Mouse (Mus musculus) left cerebral cortex, adult 11 months (tissue): ENCODE data around the gene Cnnm2.

Experiments used
- DNase-seq: peaks from one replicate; pipeline ENCODE4 v3.0.0; 2022; ENCODE audit warnings: low spot score

The Cnnm2 gene

GRCm38 (mm10) chr19:46887811-46888527, 126.6 kb downstream of the Cnnm2 start:
- DNase-seq, result no peak

GRCm38 (mm10) chr19:46889666-46890065, 128.3 kb downstream of the Cnnm2 start:
- no peak for DNase-seq

GRCm38 (mm10) chr19:46890657-46891056, 129.3 kb downstream of the Cnnm2 start:
- no peak for DNase-seq

GRCm38 (mm10) chr19:46892856-46893255, 131.5 kb downstream of the Cnnm2 start:
- DNase-seq, result no peak

GRCm38 (mm10) chr19:46893484-46893883, 132.1 kb downstream of the Cnnm2 start:
- no peak for DNase-seq

DNA sequence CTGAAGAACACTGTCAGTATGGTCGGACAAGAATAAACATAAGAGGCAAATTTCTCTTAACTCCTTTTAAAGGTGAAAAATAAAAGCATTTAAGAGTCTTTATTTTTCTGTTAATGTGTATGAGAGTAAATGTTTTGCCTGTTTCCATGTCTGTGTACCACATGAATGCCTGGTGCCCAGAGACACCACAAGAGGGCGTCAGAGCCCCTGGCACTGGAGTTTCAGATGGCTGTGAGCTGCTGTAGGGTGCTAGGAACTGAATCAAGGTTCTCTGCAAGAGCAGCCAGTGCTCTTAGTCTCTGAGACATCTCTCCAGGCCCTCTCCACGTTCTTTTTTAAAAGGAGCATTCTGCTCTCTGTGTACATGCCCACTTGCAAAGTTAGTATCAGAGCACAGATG, 135.7 kb downstream of the Cnnm2 start:
- no peak for DNase-seq

DNA sequence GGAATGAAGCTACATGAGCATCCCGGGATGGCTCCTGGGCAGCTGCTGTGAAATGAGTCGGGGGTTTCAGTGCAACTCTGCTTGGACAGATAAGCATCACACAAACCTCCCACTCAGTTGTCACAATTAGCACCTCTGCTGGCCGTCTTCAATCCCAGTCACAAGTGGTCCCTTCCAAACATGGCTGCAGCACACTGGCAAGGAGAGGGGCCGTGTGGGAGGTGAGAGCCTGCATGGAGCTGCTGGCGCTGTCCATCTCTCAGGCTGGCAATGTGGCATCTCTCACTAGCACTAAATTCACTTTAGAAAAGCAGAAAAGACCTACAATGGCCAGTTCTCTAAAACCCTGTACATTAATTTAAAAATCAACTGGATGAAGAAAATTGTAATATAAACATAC, 136.8 kb downstream of the Cnnm2 start:
- DNase-seq, result no peak

- no peak for DNase-seq
Observed at GRCm38 (mm10) chr19:46899306-46899705, 137.9 kb downstream of the Cnnm2 start.

GRCm38 (mm10) chr19:46899871-46900270, 138.5 kb downstream of the Cnnm2 start:
- DNase-seq, result no peak

DNA sequence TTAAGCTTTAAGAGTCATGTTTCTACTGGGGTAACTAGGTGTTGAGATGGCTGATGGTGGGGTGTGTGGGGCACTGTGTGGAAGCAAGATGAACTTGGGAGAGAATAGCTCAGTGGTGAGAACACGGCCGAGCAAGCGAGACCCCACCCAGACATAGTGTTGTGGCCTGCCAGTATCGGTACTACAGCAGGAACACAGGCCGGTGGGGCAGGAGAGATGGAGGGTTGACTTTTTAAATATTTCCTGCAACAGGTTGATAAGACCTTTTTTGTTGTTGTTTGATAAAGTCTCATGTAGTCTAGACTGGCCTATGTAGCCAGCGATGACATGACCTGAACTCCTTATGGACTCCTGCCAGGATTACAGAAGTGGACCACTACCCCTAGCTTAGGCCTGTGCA, 139.4 kb downstream of the Cnnm2 start:
- DNase-seq, result no peak

GRCm38 (mm10) chr19:46901323-46901722, 139.9 kb downstream of the Cnnm2 start:
- no peak for DNase-seq

DNA sequence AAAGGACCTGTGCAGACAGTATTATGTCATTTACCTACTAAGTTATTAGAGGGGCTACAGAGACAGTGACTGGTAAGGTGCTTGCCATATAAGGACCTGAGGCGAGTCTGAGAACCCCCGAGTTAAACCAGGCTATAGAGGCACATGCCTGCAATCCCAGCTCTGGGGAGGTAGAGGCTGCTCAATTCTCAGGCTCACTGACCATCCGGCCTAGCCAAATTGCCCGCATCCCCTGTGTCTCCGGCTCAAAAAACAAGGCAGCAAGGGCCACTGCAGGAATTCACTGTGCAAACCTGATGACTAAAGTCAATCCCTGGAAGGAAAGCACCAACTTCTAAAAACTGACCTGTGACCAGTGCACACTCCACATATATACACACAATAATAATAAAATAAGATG, 142.0 kb downstream of the Cnnm2 start:
- no peak for DNase-seq

GRCm38 (mm10) chr19:46904907-46905306, 143.5 kb downstream of the Cnnm2 start:
- no peak for DNase-seq

DNA sequence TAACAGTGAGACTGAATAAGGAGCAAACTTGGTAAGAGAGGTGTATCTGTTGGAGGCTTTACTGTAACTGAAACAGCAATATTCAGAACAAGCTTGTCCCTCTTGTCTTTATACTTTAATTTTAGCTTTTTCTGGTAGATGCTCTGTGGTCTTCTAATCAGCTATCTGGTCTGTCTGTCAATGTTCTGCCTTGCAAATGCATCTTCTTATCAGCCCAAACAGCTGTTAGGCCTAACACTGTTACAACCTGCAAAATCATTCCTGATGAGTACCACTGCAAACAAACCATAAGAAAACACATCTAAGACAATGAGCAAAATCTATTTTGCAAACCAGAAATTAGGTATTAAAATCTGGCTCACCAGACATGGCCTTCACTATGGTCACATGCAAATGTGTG, 144.0 kb downstream of the Cnnm2 start:
- DNase-seq, result no peak

DNA sequence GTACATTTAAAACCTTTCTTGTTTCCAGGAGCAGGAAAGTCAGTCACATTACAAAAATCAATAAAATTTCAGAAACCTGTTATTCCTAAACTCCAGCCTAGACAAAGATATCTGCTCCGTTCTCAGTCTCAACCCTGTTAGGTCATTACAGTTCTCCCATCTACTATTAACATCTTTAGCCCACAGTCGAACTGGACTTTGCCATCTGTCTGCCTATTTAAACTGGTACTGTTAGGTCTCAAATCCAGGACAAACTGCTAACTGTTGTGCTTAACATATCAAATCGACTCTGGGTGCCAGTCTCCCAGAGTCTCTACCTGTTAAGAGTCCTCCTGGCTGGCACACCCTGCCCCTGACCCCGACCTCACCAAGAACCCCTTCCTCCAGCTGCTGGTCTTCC, 144.6 kb downstream of the Cnnm2 start:
- DNase-seq, result no peak

DNA sequence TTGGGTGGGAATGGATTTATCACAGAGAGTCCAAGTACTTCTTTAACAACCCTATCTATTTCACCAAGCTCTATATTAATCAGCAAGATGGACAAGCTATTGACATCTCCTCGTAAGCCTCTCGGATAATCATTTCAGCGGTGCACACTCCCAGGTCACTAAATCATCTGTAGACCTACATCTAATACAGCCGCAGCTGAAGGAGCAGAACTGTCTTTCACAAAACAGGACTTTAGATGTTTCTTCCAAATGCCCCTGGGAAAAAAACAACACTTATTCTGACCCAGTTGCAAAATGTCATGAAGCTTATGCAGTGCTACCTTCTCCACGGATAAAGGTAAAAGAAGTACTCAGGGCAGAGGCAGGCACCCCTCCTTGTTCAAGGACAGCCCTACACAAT, 146.8 kb downstream of the Cnnm2 start:
- no peak for DNase-seq

DNA sequence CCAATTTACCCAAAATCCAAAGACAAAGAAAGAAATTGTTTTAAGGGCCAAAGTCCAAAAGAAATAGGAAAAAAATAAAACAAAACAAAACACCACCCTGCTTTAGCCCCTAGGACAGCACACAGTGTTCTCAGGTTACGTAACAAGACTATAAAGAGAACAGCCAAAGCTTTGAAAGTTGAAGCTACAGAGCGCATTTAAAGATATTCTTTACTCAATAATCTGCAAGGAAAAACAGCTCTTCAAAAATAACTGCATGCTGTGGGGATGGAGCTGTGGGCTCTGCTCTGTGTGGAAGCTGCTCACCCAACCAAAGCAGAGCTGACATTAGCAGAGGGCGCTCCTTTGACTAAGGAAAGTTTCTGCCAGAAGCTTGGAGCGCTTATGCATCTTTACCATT, 147.6 kb downstream of the Cnnm2 start:
- peak; percentile 61 for DNase-seq

DNA sequence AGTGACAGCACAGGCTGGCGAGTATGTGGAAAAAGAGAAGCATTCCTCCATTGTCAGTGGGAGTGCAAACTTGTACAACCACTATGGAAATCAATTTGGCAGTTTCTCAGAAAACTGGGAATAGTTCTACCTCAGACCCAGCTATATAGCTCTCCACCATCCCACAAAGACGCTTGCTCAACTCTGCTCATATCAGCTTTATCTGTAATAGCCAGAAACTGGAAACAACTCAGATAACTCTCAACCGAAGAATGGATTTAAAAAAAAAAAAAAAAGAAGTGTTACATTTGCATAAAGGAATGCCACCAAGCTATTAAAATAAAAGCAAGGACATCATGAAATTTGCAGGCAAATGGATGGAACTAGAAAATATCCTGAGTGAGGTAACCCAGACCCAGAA, 150.1 kb downstream of the Cnnm2 start:
- DNase-seq, result no peak

DNA sequence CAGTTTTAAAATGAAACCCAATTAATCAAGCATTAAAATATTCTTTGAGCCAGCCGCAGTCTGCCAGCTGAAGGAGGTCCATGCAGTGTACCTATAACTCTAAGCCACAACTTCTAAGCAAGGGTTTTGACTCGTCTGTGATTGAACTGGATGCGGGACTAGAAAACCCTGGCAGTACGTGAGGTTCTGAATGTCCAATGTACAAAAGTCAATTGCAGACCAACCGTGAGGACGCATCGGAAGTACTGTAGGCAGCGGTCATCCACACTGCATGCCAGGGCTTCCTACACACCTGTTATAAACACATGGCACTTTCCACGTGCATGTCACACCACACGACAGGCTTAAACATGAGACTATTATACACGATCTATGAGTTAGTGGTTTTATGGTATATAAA, 152.2 kb downstream of the Cnnm2 start:
- no peak for DNase-seq

DNA sequence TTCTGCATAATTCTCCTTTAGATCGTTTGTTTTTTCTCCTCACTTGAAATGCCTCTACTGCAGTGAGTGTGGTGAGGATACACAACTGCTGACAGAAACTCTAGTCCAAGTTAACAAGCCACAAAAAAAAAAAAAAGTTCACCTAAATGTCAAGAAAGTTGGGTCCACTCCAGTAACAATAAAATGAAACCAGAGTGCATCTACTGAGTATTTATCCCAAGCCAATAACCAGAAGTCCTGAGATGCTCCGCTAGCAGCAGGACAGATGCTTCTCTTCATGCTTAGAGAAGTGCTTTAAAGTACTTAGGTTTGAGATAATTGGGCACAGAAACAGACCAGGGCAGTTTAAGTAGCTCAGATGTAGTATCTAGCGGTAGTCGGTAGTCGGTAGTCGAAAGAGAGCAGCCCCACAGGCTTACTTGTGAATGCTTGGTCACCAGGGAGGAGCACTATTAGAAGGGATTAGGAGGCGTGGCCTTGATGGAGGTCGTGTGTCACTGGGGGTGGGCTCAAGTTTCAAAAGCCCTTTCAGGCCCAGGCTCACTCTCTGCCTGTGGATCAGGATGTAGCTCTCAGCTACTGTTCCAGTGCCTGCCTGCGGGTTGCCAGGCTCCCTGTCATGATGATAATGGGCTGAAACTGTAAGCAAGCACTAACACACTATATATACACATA, 154.1 kb downstream of the Cnnm2 start:
- no peak for DNase-seq

DNA sequence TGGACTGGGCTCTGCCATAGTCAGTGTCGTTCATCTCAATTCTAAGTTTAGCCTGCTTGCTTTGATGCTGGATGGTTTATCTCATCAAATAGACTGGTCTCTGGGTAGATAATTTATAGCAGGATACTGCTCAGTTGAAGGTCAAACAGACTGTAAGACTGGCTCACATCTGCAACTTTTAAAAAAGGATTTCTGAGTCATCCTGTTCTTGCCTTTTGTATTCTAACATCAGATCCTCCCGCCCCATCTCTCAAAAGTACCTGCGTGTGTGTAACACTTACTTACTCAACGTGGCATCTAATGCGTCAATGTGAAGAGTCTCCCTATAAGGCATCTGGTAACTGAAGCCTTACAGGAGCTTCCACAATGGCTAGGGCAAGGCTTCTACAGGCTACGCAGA, 159.2 kb downstream of the Cnnm2 start:
- DNase-seq, result no peak

DNA sequence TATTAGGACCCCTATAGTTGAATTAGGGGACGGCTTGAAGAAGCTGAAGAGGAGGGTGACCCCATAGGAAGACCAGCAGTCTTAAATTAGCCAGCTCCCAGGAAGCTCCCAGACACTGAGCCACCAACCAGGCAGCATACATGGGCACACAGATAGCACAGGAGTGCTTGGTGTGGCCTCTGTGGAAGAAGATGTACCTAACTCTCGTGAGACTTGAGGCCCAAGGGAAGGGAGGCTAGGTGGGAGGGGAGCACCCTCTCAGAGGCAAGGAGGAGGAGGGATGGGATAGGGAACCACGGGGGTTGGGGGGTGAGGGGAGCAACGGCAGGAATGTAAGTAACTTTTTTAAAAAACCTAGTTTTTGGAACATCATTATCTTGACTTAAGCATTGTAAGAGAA, 165.0 kb downstream of the Cnnm2 start:
- DNase-seq, result no peak

DNA sequence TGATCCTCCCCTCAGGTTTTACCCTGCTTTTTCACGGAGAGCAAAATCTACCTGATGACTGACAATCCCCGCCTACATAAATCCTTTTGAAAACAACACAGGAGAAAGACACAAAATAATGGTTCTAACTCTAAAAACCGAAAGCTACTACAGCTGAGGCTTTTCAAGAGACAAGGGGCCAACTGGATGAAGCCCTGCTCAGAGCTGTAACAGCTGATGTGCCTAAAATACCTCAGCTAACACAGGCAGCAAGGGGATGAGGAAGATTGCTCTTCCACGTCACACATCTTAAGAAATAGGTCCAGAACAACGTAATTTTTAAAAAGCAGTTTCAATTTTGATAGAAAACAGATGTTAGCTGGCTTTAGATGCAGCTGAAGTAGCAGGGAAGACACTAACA, 165.6 kb downstream of the Cnnm2 start:
- no peak for DNase-seq

DNA sequence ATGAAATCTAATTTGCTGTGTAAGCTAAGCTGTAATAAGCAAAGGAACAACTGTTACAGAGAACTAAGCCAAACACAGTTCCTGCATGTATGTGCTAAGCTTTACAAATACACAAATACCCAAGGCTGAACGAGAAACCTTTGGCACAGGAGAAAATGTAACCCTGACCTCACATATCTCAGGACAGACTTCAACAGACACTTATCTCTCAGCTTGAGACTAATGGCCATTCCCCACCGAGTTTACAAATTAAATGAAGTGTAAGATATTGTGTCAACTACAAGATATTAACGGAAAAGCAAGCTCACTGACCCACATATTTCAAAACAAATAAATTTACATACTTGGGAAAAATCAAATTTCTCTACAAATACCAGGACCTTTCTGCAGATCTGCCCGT, 166.7 kb downstream of the Cnnm2 start:
- DNase-seq, result no peak
